Mouse (Mus musculus) heart, embryonic 14.5 days (tissue): Measurements from ENCODE around the gene Gstm6. TPM values are rescaled to one million over a fixed set of nuclear protein-coding genes. Genes with fewer than 3 reads are reported as not detected.
A peak's percentile ranks its signal among the peaks of the same experiment; 100 is the strongest.
"Not testable (repeated sequence)": the region's sequence is repeated elsewhere in the genome, so short reads cannot be mapped to it uniquely, and the experiment has no call there.

Source experiments
- ATAC-seq: fragments of 200-750 bp; cut with Nextera tagmentation; 2 replicates; pipeline ENCODE4 v1.8.0; 2017; ENCODE audit warnings: low read depth, moderate TSS enrichment; ENCODE audit not compliant: insufficient number of reproducible peaks, insufficient read depth, low FRiP score
- H3K27ac ChIP-seq, 2 experiments: fragments of 200-500 bp in 1 of 2; fragments of 300-500 bp in 1 of 2; sonication (generic) in 1 of 2; replicated peaks in 1 of 2; 2 replicates each; pipeline ENCODE4 v1.5.1; 2012 to 2014; ENCODE audit warnings: low read depth in 2 of 2, low read length in 2 of 2, control low read depth in 1 of 2, mild to moderate bottlenecking in 1 of 2, mixed read lengths in 1 of 2; ENCODE audit not compliant: control insufficient read depth in 1 of 2, insufficient read depth in 1 of 2
- H3K27me3 ChIP-seq: fragments of 300-500 bp; sonication (generic); 2 replicates; pipeline ENCODE4 v1.6.1; 2014; ENCODE audit warnings: mild to moderate bottlenecking, low read length, control low read depth; ENCODE audit not compliant: control insufficient read depth, insufficient read depth
- H3K36me3 ChIP-seq: fragments of 300-500 bp; sonication (generic); 2 replicates; pipeline ENCODE4 v1.6.1; 2014; ENCODE audit warnings: mild to moderate bottlenecking, control low read depth, low read length, mixed read lengths; ENCODE audit not compliant: control insufficient read depth, insufficient read depth
- H3K4me1 ChIP-seq, 2 experiments: fragments of 200-500 bp in 1 of 2; fragments of 300-500 bp in 1 of 2; sonication (generic) in 1 of 2; 2 replicates each; pipeline ENCODE4 v1.6.1; 2012 to 2014; ENCODE audit warnings: low read length in 2 of 2, control low read depth in 1 of 2, mixed read lengths in 1 of 2; ENCODE audit not compliant: control insufficient read depth in 2 of 2, insufficient read depth in 2 of 2
- H3K4me2 ChIP-seq: fragments of 300-500 bp; sonication (generic); 2 replicates; pipeline ENCODE4 v1.6.1; 2014; ENCODE audit warnings: mild to moderate bottlenecking, low read length
- H3K4me3 ChIP-seq, 2 experiments: fragments of 200-500 bp in 1 of 2; fragments of 300-500 bp in 1 of 2; sonication (generic) in 1 of 2; 2 replicates each; pipeline ENCODE4 v1.5.1; 2012 to 2014; ENCODE audit warnings: low read length in 2 of 2, mild to moderate bottlenecking in 2 of 2, control low read depth in 1 of 2, low read depth in 1 of 2, moderate library complexity in 1 of 2; ENCODE audit not compliant: control insufficient read depth in 1 of 2, insufficient read depth in 1 of 2
- H3K9ac ChIP-seq: fragments of 300-500 bp; sonication (generic); 2 replicates; pipeline ENCODE4 v1.6.1; 2014; ENCODE audit warnings: mild to moderate bottlenecking, low read length
- H3K9me3 ChIP-seq: fragments of 300-500 bp; sonication (generic); 2 replicates; pipeline ENCODE4 v1.6.1; 2016; ENCODE audit warnings: low read length, control low read depth; ENCODE audit not compliant: control insufficient read depth
- WGBS: fragments of 180-500 bp; shearing (Covaris S2); extraction: QIAGEN DNeasy Blood & Tissue Kit; methylation state at CpG from one replicate; pipeline ENCODE4 v1.1.7; 2014; 5-methylcytosine and 5-hydroxymethylcytosine counted together
- polyA plus RNA-seq: library from polyadenylated mRNA; unstranded; fragments of >200 nt; fragmentation: Nextera tagmentation; extraction: Ambion mirVana; gene quantifications from 2 replicates; pipeline ENCODE4 v1.2.1, GENCODE M21; 2014

The Gstm6 gene
- polyA plus RNA-seq, 1 experiment from 2014 or later: 11.9 TPM

GRCm38 (mm10) chr3:107964656-107965308 is 21.2 kb upstream of the Gstm6 start:
- no peaks in the 10 kb centered on the region for H3K9me3 ChIP-seq
- H3K36me3 ChIP-seq: no peaks in the 10 kb centered on the region
- no peak overlapping the region for H3K9ac ChIP-seq
- WGBS: 54% methylated on average over 5 of the region's 5 CpGs
- no peak for ATAC-seq
- H3K4me1 ChIP-seq: peaks cover 0 to 2% of the 10 kb centered on the region in 2 experiments; a peak in 1 of 4 replicates
- no peak overlapping the region for H3K27ac ChIP-seq
- no peak overlapping the region for H3K4me2 ChIP-seq
- H3K27me3 ChIP-seq: peaks cover 3% of the 10 kb centered on the region; the same call in 1 of the 2 replicates
- H3K4me3 ChIP-seq: no peak overlapping the region

DNA sequence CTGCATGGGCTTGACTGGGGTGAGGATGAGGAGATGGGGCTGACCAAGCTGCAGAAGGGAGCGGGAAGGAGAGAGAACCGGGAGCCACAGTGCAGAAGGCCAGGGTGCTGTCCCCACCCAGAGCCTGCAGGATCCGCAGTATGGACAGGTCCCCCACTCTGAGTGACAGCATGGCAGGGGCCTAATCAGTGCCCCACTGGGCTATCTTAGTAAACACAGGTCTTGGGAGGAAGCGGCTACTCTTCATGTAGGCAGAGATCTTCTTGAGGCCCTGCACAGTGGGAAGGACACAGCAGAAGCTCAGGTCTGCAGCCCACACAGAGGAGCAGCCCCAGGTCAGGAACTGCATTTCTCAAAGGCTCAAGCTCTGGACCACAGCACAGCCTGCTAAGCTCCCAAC is 20.5 kb upstream of the Gstm6 start:
- Histone ChIP-seq H3K4me1 (peaks cover 0 to 2% of the 10 kb centered on the region in 2 experiments; a peak in 1 of 4 replicates), H3K4me2 (no peak overlapping the region), H3K4me3 (no peak overlapping the region), H3K9ac (no peak overlapping the region), H3K36me3 (no peaks in the 10 kb centered on the region), H3K27ac (no peak overlapping the region), H3K27me3 (peaks cover 6% of the 10 kb centered on the region), H3K9me3 (no peaks in the 10 kb centered on the region)
- WGBS: 80% methylated on average over 4 of the region's 4 CpGs
- ATAC-seq: no peak

DNA sequence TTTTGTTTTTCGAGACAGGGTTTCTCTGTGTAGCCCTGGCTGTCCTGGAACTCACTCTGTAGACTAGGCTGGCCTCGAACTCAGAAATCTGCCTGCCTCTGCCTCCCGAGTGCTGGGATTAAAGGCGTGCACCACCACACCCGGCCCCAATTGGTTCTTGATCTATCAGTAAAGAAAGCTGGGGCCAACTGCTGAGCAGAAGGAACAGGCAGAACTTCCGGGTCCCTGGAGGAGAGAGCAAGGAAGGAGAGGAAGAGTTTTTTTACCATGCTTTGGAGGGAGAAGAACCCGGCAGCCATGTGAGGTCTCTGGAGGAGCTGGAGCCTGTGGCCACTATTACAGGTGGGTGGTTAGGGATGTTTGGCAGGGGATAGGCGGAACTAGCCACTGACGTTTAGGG is 11.7 kb upstream of the Gstm6 start:
- not testable (repeated sequence) for H3K9me3 ChIP-seq
- 79% methylated on average over 9 of the region's 9 CpGs for WGBS

GRCm38 (mm10) chr3:107953906-107954305 is 10.4 kb upstream of the Gstm6 start:
- WGBS: 73% methylated on average over 5 of the region's 5 CpGs
- ATAC-seq: no peak
- Histone ChIP-seq H3K9ac (no peak overlapping the region), H3K4me3 (no peak overlapping the region), H3K36me3 (no peaks in the 10 kb centered on the region), H3K27ac (no peak overlapping the region), H3K4me2 (no peak overlapping the region), H3K27me3 (no peaks in the 10 kb centered on the region), H3K4me1 (peaks cover 5 to 6% of the 10 kb centered on the region in 2 experiments; a peak in 2 of 4 replicates), H3K9me3 (no peaks in the 10 kb centered on the region)

More for the DNA sequence above, 11.7 kb upstream of the Gstm6 start:
- H3K4me3 ChIP-seq, H3K27ac ChIP-seq, H3K36me3 ChIP-seq, H3K4me1 ChIP-seq, H3K27me3 ChIP-seq, ATAC-seq, H3K4me2 ChIP-seq, H3K9ac ChIP-seq: not testable (repeated sequence)

DNA sequence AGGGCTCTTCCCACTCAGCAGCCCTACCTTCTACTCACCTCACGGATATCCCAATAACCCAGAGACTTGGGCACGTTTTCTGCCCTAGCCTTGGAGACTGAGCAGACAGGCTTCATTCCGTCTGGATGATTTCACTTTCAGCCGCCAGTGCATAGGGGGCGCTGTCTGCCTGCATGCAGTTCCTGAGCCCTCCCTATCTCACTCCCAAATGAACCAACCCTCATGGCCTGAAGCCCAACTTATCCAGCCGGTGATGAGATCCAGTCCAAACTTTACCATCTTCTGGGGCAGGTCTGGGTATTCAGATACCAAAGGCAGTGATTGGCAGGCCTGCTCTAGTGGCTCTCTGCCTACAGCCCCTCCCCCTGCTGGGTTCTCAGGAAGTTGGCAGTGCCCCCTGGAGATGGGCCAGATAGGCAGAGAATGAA is 9.8 kb upstream of the Gstm6 start:
- ATAC-seq: peak; percentile 44; the same call in 1 of the 2 replicates
- H3K27ac ChIP-seq: no peak overlapping the region
- no peaks in the 10 kb centered on the region for H3K27me3 ChIP-seq
- peaks cover 5 to 6% of the 10 kb centered on the region in 2 experiments; a peak in 2 of 4 replicates for H3K4me1 ChIP-seq
- 12% methylated on average over 6 of the region's 6 CpGs for WGBS
- H3K9me3 ChIP-seq: no peaks in the 10 kb centered on the region
- H3K36me3 ChIP-seq: no peaks in the 10 kb centered on the region
- no peak overlapping the region for H3K9ac ChIP-seq
- no peak overlapping the region for H3K4me2 ChIP-seq
- H3K4me3 ChIP-seq: no peak overlapping the region

- WGBS: 78% methylated on average over 11 of the region's 11 CpGs
- Histone ChIP-seq H3K9ac (no peak overlapping the region), H3K9me3 (no peaks in the 10 kb centered on the region), H3K36me3 (no peaks in the 10 kb centered on the region), H3K27me3 (no peaks in the 10 kb centered on the region), H3K4me1 (peaks cover 5 to 6% of the 10 kb centered on the region in 2 experiments; a peak in 2 of 4 replicates), H3K4me3 (no peak overlapping the region), H3K27ac (no peak overlapping the region), H3K4me2 (no peak overlapping the region)
- ATAC-seq: no peak
Observed at GRCm38 (mm10) chr3:107950531-107950930, 7.0 kb upstream of the Gstm6 start.

- ATAC-seq, H3K4me3 ChIP-seq, H3K9ac ChIP-seq, H3K4me2 ChIP-seq, H3K27ac ChIP-seq, H3K9me3 ChIP-seq, H3K4me1 ChIP-seq, H3K36me3 ChIP-seq, H3K27me3 ChIP-seq: not testable (repeated sequence)
- 95% methylated on average over 1 of the region's 1 CpGs for WGBS
Observed at GRCm38 (mm10) chr3:107949461-107949860, 5.9 kb upstream of the Gstm6 start.

DNA sequence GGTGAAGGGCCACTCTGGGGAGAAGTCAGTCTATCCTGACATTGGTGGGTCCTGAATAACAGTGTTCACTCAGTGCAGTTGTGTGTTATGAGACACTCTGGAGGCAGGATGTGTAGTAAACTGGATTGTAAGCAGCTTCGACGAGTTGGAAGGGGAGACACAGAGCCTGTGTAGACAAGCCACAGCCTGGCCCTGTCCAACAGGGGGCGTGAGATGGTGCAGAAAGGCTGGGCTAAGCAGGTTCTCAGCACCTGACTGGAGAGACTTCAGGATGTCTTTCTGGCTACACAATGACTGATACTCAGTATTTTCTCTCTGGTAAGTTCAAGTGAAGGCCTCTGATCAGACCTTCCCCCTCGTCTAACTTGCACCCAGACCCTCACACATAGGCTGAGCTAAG is 2.2 kb upstream of the Gstm6 start:
- Histone ChIP-seq H3K36me3 (no peaks in the 10 kb centered on the region), H3K4me1 (peaks cover 6 to 10% of the 10 kb centered on the region in 2 experiments; a peak in 3 of 4 replicates), H3K4me3 (no peak overlapping the region), H3K9me3 (no peaks in the 10 kb centered on the region), H3K27me3 (no peaks in the 10 kb centered on the region), H3K4me2 (no peak overlapping the region), H3K9ac (no peak overlapping the region), H3K27ac (no peak overlapping the region)
- 59% methylated on average over 4 of the region's 4 CpGs for WGBS
- no peak for ATAC-seq
